Mouse (Mus musculus) cerebellum, adult 2 months (tissue): ENCODE data around the gene Fam122a. TPM values are rescaled to one million over a fixed set of nuclear protein-coding genes. Genes with fewer than 3 reads are reported as not detected.

Source experiments
- DNase-seq, 2 experiments: peaks; one replicate each; pipeline ENCODE4 v3.0.0; 2021
- H3K27ac ChIP-seq: fragments of 200-500 bp; 2 replicates; pipeline ENCODE4 v1.5.1; 2012; ENCODE audit warnings: low read length, control low read depth, inconsistent platforms; ENCODE audit not compliant: insufficient read depth
- H3K27me3 ChIP-seq: fragments of 200-500 bp; 2 replicates; pipeline ENCODE4 v1.6.1; 2012; ENCODE audit warnings: inconsistent platforms, mild to moderate bottlenecking, low read length, moderate library complexity; ENCODE audit not compliant: control insufficient read depth, insufficient read depth
- H3K4me1 ChIP-seq: fragments of 200-500 bp; 2 replicates; pipeline ENCODE4 v1.6.1; 2011; ENCODE audit warnings: low read length; ENCODE audit not compliant: control insufficient read depth, insufficient read depth
- H3K4me3 ChIP-seq: fragments of 200-500 bp; replicated peaks from 2 replicates; pipeline ENCODE3; 2011; ENCODE audit warnings: mild to moderate bottlenecking, low read depth, low read length, control low read depth; ENCODE audit not compliant: insufficient read depth
- CTCF ChIP-seq: fragments of 200-500 bp; IDR thresholded peaks from 2 replicates; pipeline ENCODE4 v1.5.1; 2011; ENCODE audit warnings: low read depth, mild to moderate bottlenecking, control low read depth, low read length, moderate library complexity, borderline replicate concordance; ENCODE audit not compliant: insufficient read depth
- POLR2A ChIP-seq: fragments of 200-500 bp; IDR thresholded peaks from 2 replicates; pipeline ENCODE4 v1.6.1; 2011; ENCODE audit warnings: low read length, control low read depth, borderline replicate concordance; ENCODE audit not compliant: insufficient read depth
- WGBS: fragments of 180-500 bp; shearing (Covaris S2); methylation state at CpG from one replicate; pipeline ENCODE4 v1.1.7; 2018; 5-methylcytosine and 5-hydroxymethylcytosine counted together
- polyA plus RNA-seq: library from polyadenylated mRNA; depleted of rRNA; stranded (reverse); fragments of >200 nt; gene quantifications from 2 replicates; pipeline ENCODE4 v1.2.3, GENCODE M21; 2012

Gene Fam122a
- polyA plus RNA-seq, 1 experiment = 25.1 TPM

- DNase-seq = no peak
- Histone ChIP-seq H3K4me3 (no peak overlapping the region), H3K27me3 (no peaks in the 10 kb centered on the region), H3K27ac (no peak overlapping the region), H3K4me1 (no peaks in the 10 kb centered on the region)
- no peak for TF ChIP-seq CTCF
- no peak for TF ChIP-seq POLR2A
- 73% methylated on average over 2 of the region's 2 CpGs for WGBS
Observed at GRCm38 (mm10) chr19:24480916-24481315, 3.8 kb upstream of the Fam122a start.

GRCm38 (mm10) chr19:24476461-24476860 is 695 bp downstream of the Fam122a start:
- Histone ChIP-seq H3K27ac (peak overlapping the region; percentile 74; the same call in 1 of the 2 replicates), H3K4me3 (peak overlapping the region; percentile 84), H3K27me3 (no peaks in the 10 kb centered on the region), H3K4me1 (peaks cover 4% of the 10 kb centered on the region; the same call in 1 of the 2 replicates)
- no peak for TF ChIP-seq CTCF
- TF ChIP-seq POLR2A = no peak
- DNase-seq = no peak
- WGBS = 1% methylated on average over 11 of the region's 11 CpGs

GRCm38 (mm10) chr19:24475281-24475680 is 1.9 kb downstream of the Fam122a start:
- H3K4me3 ChIP-seq = no peak overlapping the region
- no peak overlapping the region for H3K27ac ChIP-seq
- peaks cover 4% of the 10 kb centered on the region; the same call in 1 of the 2 replicates for H3K4me1 ChIP-seq
- peak in 1 of 2 experiments; percentile 58 for DNase-seq
- H3K27me3 ChIP-seq = no peaks in the 10 kb centered on the region
- no peak for TF ChIP-seq POLR2A
- TF ChIP-seq CTCF = no peak
- WGBS = 9% methylated on average over 6 of the region's 6 CpGs

- Histone ChIP-seq H3K27ac (no peak overlapping the region), H3K4me1 (peaks cover 4% of the 10 kb centered on the region; the same call in 1 of the 2 replicates), H3K27me3 (no peaks in the 10 kb centered on the region), H3K4me3 (no peak overlapping the region)
- TF ChIP-seq CTCF (no peak), POLR2A (no peak)
- DNase-seq = no peak
- WGBS = 92% methylated on average over 5 of the region's 5 CpGs
Observed at GRCm38 (mm10) chr19:24472512-24472911, 4.6 kb downstream of the Fam122a start.

- WGBS = 89% methylated on average over 6 of the region's 6 CpGs
- H3K27me3 ChIP-seq = no peaks in the 10 kb centered on the region
- H3K4me1 ChIP-seq = peaks cover 4% of the 10 kb centered on the region; the same call in 1 of the 2 replicates
- no peak overlapping the region for H3K4me3 ChIP-seq
- TF ChIP-seq CTCF (no peak), POLR2A (no peak)
- no peak for DNase-seq
- H3K27ac ChIP-seq = no peak overlapping the region
Observed at GRCm38 (mm10) chr19:24471538-24471937, 5.6 kb downstream of the Fam122a start.

GRCm38 (mm10) chr19:24469216-24469615 is 7.9 kb downstream of the Fam122a start:
- no peak for DNase-seq
- H3K27ac ChIP-seq = no peak overlapping the region
- WGBS = 76% methylated on average over 4 of the region's 4 CpGs
- no peak overlapping the region for H3K4me3 ChIP-seq
- H3K27me3 ChIP-seq = no peaks in the 10 kb centered on the region
- H3K4me1 ChIP-seq = no peaks in the 10 kb centered on the region
- no peak for TF ChIP-seq CTCF
- no peak for TF ChIP-seq POLR2A

- H3K4me3 ChIP-seq = no peak overlapping the region
- no peak for DNase-seq
- H3K27me3 ChIP-seq = no peaks in the 10 kb centered on the region
- H3K27ac ChIP-seq = no peak overlapping the region
- WGBS = 82% methylated on average over 3 of the region's 3 CpGs
- TF ChIP-seq POLR2A (no peak), CTCF (no peak)
- H3K4me1 ChIP-seq = no peaks in the 10 kb centered on the region
Observed at GRCm38 (mm10) chr19:24468616-24469015, 8.5 kb downstream of the Fam122a start.

GRCm38 (mm10) chr19:24463011-24463410 is 14.1 kb downstream of the Fam122a start:
- TF ChIP-seq POLR2A (no peak), CTCF (no peak)
- H3K4me1 ChIP-seq = no peaks in the 10 kb centered on the region
- no peaks in the 10 kb centered on the region for H3K27me3 ChIP-seq
- 79% methylated on average over 3 of the region's 3 CpGs for WGBS
- H3K27ac ChIP-seq = no peak overlapping the region
- DNase-seq = no peak
- no peak overlapping the region for H3K4me3 ChIP-seq
